Mouse (Mus musculus): Measurements from ENCODE around the gene Rnf34. TPM values are rescaled to one million over a fixed set of nuclear protein-coding genes. Genes with fewer than 3 reads are reported as not detected.
A peak's percentile ranks its signal among the peaks of the same experiment; 100 is the strongest.

The Rnf34 gene
- polyA plus RNA-seq, 1 experiment from 2014 or later: 25.9 TPM

GRCm38 (mm10) chr5:122893270-122893669, 43.4 kb downstream of the Rnf34 start:
- H3K27me3 ChIP-seq (replicated peaks): no peaks in the 10 kb centered on the region
- no peak overlapping the region for H3K4me3 ChIP-seq (replicated peaks)
- no peak overlapping the region for H3K27ac ChIP-seq
- no peak overlapping the region for H3K9ac ChIP-seq
- H3K4me2 ChIP-seq (replicated peaks): no peak overlapping the region
- H3K4me1 ChIP-seq (replicated peaks): peaks cover 1% of the 10 kb centered on the region
- no peaks in the 10 kb centered on the region for H3K36me3 ChIP-seq
- WGBS: 84% methylated on average over 6 of the region's 6 CpGs
- no peaks in the 10 kb centered on the region for H3K9me3 ChIP-seq
- ATAC-seq: no peak

DNA sequence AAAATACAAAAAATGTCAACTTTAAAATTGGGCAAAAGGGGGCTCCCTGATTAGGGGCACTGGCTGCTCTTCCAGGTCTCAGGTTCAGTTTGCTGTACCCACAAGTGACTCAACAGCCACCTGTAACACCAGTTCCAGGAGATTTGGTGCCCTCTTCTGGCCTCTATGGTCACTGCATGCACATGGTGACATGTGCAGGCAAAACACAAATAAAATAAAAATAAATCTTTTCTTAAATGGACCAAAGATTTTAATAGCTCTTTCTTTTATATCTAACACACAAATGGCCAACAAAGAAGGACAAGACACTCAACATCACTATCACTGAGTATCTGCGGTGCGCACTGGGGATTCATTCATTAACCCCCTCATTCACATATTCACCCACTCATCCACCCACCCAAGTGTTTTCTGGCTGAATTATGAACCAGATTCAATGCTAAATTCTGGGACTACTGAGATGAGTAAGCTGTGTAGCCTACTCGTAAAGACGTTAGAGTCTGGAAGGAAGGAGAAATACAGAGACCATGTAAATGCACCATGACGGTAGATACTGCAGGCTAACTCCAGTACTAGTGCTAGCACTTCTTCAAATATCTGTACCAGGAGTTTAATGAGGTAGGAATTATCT, 44.3 kb downstream of the Rnf34 start:
- no peak overlapping the region for H3K9ac ChIP-seq
- H3K27me3 ChIP-seq (replicated peaks): no peaks in the 10 kb centered on the region
- H3K4me3 ChIP-seq (replicated peaks): no peak overlapping the region
- H3K36me3 ChIP-seq: no peaks in the 10 kb centered on the region
- 87% methylated on average over 5 of the region's 5 CpGs for WGBS
- no peak overlapping the region for H3K4me2 ChIP-seq (replicated peaks)
- peaks cover 6% of the 10 kb centered on the region; the same call in 1 of the 2 replicates for H3K4me1 ChIP-seq (replicated peaks)
- H3K9me3 ChIP-seq: no peaks in the 10 kb centered on the region
- ATAC-seq: no peak
- no peak overlapping the region for H3K27ac ChIP-seq

- H3K36me3 ChIP-seq: no peaks in the 10 kb centered on the region
- H3K27me3 ChIP-seq (replicated peaks): no peaks in the 10 kb centered on the region
- H3K9ac ChIP-seq: no peak overlapping the region
- no peak overlapping the region for H3K27ac ChIP-seq
- ATAC-seq: no peak
- 68% methylated on average over 4 of the region's 4 CpGs for WGBS
- H3K4me1 ChIP-seq (replicated peaks): peaks cover 6% of the 10 kb centered on the region; the same call in 1 of the 2 replicates
- H3K9me3 ChIP-seq: no peaks in the 10 kb centered on the region
- H3K4me2 ChIP-seq (replicated peaks): no peak overlapping the region
- no peak overlapping the region for H3K4me3 ChIP-seq (replicated peaks)
Observed at GRCm38 (mm10) chr5:122894821-122895220, 45.0 kb downstream of the Rnf34 start.

DNA sequence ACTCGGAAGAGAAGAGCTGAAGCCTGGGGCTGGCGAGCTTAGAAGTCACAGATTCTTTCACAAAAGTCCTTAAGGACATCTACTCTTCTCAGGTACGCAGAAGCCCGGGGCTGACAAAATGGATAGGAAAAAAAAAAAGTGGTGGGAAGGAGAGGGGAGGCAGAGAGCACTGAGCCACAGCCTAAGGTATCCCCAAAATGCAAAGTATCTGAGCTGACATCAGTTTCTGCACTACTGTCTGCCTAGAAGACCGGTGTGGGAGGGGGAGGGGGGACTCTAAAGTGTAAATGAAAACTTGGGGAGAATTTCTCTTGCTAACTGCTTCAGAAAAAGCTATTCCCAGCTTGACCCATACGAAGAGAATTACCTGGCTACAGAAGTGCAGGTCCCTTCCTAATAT, 48.3 kb downstream of the Rnf34 start:
- H3K36me3 ChIP-seq: no peaks in the 10 kb centered on the region
- H3K4me3 ChIP-seq (replicated peaks): no peak overlapping the region
- no peak for ATAC-seq
- no peak overlapping the region for H3K9ac ChIP-seq
- 84% methylated on average over 6 of the region's 6 CpGs for WGBS
- H3K27ac ChIP-seq: no peak overlapping the region
- no peaks in the 10 kb centered on the region for H3K9me3 ChIP-seq
- H3K4me1 ChIP-seq (replicated peaks): peaks cover 9% of the 10 kb centered on the region; the same call in 1 of the 2 replicates
- H3K27me3 ChIP-seq (replicated peaks): no peaks in the 10 kb centered on the region
- H3K4me2 ChIP-seq (replicated peaks): no peak overlapping the region

- 1% methylated on average over 40 of the region's 45 CpGs for WGBS
- Histone ChIP-seq H3K27me3 (replicated peaks) (no peaks in the 10 kb centered on the region), H3K9ac (peak overlapping the region; percentile 87), H3K9me3 (no peaks in the 10 kb centered on the region), H3K4me1 (replicated peaks) (peaks cover 9% of the 10 kb centered on the region; the same call in 1 of the 2 replicates), H3K4me2 (replicated peaks) (peak overlapping the region; percentile 92), H3K27ac (peak overlapping the region; percentile 95), H3K4me3 (replicated peaks) (peak overlapping the region; percentile 88), H3K36me3 (no peaks in the 10 kb centered on the region)
- 0 out of 2 replicates have a peak, but pooled peaks have one; percentile 2 for ATAC-seq
Observed at GRCm38 (mm10) chr5:122898963-122899776, 49.3 kb downstream of the Rnf34 start.

- H3K27me3 ChIP-seq (replicated peaks): no peaks in the 10 kb centered on the region
- WGBS: under 1% methylated on average over 110 of the region's 120 CpGs
Observed at GRCm38 (mm10) chr5:122899777-122900557, 50.1 kb downstream of the Rnf34 start.

DNA sequence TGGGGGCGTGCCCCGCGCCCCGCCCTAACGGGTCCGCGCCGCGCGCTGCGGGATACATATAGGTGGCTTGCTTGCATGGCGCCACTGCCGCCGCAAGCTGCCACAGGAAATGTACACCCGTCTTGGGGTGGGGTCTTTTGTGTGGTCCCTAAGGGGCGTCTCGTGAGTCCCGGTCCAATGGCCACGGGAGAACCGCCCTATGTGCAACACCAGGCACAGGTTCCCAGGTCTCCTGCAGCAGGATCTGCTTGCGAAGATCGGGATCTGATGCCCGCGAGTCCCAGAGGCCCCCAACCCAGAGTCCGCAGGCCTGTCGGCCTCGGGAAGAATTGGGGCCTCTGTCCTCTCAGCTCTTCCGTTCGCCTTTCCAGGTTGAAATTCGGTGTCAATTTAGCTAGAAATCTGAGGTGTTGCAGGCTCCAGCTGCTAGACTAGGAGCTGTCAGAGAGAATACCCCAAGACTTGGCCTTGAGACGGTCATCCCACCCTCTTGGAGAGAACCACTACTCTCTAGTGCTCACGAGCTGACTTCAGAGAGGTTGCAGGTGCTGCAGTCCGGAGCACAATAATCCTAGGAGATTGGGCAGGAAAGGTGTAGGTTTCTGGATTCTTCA, 50.8 kb downstream of the Rnf34 start:
- peak overlapping the region; percentile 87 for H3K9ac ChIP-seq

More at GRCm38 (mm10) chr5:122899777-122900557, 50.1 kb downstream of the Rnf34 start:
- ATAC-seq: peak; percentile 99
- H3K27ac ChIP-seq: peak overlapping the region; percentile 95
- H3K4me2 ChIP-seq (replicated peaks): peak overlapping the region; percentile 92
- H3K4me1 ChIP-seq (replicated peaks): peaks cover 9% of the 10 kb centered on the region; the same call in 1 of the 2 replicates
- H3K4me3 ChIP-seq (replicated peaks): peak overlapping the region; percentile 88
- no peaks in the 10 kb centered on the region for H3K9me3 ChIP-seq
- no peaks in the 10 kb centered on the region for H3K36me3 ChIP-seq
- H3K9ac ChIP-seq: peak overlapping the region; percentile 87

DNA sequence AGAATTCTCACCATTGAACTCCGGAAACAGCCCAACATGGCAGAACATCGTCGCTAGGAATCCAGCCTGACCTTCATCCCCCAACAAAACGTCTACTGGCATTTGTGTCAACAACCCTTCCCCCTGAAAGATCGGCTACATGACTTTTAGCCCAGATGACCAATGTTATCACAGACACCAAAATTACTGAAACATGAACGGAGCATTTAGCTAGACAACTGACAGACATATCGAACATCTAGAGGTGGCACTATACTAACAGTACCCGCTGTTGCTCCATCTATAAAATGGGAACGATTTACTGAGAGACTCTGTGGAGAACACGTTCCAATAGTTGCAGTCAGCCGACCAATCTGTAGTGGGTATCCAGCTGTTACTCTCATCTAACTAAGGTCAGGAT, 51.3 kb downstream of the Rnf34 start:
- H3K9ac ChIP-seq: no peak overlapping the region
- no peak for ATAC-seq
- peak overlapping the region; percentile 92; the same call in 1 of the 2 replicates for H3K4me2 ChIP-seq (replicated peaks)
- peaks cover 9% of the 10 kb centered on the region; the same call in 1 of the 2 replicates for H3K4me1 ChIP-seq (replicated peaks)
- no peak overlapping the region for H3K4me3 ChIP-seq (replicated peaks)
- H3K9me3 ChIP-seq: no peaks in the 10 kb centered on the region
- H3K36me3 ChIP-seq: no peaks in the 10 kb centered on the region
- 56% methylated on average over 11 of the region's 11 CpGs for WGBS
- H3K27ac ChIP-seq: no peak overlapping the region
- no peaks in the 10 kb centered on the region for H3K27me3 ChIP-seq (replicated peaks)

More for the DNA sequence above, 50.8 kb downstream of the Rnf34 start:
- ATAC-seq: no peak
- WGBS: 3% methylated on average over 33 of the region's 33 CpGs
- no peaks in the 10 kb centered on the region for H3K9me3 ChIP-seq
- no peaks in the 10 kb centered on the region for H3K36me3 ChIP-seq
- H3K4me2 ChIP-seq (replicated peaks): peak overlapping the region; percentile 92
- H3K4me1 ChIP-seq (replicated peaks): peaks cover 9% of the 10 kb centered on the region; the same call in 1 of the 2 replicates
- H3K27me3 ChIP-seq (replicated peaks): no peaks in the 10 kb centered on the region
- peak overlapping the region; percentile 88 for H3K4me3 ChIP-seq (replicated peaks)
- H3K27ac ChIP-seq: peak overlapping the region; percentile 95; the same call in 1 of the 2 replicates

DNA sequence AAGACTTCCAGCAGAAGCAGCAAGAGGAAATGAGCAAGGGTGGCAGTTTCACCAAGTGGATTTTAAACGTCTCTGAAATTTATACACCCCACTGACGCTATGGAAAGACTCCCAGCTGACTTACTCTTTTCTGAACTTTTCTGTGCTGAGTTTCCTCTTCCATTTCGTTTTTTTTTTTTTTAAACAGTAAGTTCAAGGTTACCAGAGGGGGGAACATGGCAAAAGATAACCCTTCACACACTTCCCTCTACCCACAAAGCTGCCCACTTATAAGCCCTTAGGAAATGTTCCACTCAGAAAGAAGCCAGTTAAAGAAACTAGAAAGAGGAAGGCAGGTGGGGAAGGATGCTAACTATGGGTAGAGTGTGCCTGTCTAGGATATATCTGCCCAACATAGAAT, 51.8 kb downstream of the Rnf34 start:
- H3K4me3 ChIP-seq (replicated peaks): no peak overlapping the region
- H3K27ac ChIP-seq: no peak overlapping the region
- peaks cover 9% of the 10 kb centered on the region; the same call in 1 of the 2 replicates for H3K4me1 ChIP-seq (replicated peaks)

DNA sequence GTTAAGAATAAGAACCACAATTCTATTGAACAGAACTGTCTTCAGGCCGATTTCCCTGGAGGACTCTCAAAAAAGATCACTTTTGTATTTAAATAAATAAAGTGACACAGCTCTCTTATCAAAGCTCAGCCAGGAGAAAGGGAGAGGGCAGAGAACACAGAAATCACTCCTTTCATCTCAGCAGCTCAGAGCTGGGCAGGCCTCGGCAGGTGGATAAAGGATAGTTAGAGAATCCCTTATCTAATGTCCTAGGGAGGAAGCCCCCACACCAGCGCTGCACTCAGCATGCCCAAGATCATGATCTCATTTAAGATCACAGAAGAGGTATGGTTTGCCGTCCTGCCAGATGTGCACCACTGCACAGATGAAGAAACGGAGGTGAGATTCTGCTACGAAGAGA, 52.4 kb downstream of the Rnf34 start:
- no peak overlapping the region for H3K27ac ChIP-seq
- H3K36me3 ChIP-seq: no peaks in the 10 kb centered on the region
- no peak overlapping the region for H3K4me2 ChIP-seq (replicated peaks)
- H3K4me3 ChIP-seq (replicated peaks): no peak overlapping the region
- peaks cover 9% of the 10 kb centered on the region; the same call in 1 of the 2 replicates for H3K4me1 ChIP-seq (replicated peaks)
- WGBS: 74% methylated on average over 6 of the region's 6 CpGs
- H3K27me3 ChIP-seq (replicated peaks): no peaks in the 10 kb centered on the region
- ATAC-seq: no peak
- no peak overlapping the region for H3K9ac ChIP-seq
- H3K9me3 ChIP-seq: no peaks in the 10 kb centered on the region

More for the DNA sequence above, 51.8 kb downstream of the Rnf34 start:
- Histone ChIP-seq H3K27me3 (replicated peaks) (no peaks in the 10 kb centered on the region), H3K9ac (no peak overlapping the region), H3K36me3 (no peaks in the 10 kb centered on the region), H3K4me2 (replicated peaks) (no peak overlapping the region), H3K9me3 (no peaks in the 10 kb centered on the region)
- 50% methylated on average over 3 of the region's 3 CpGs for WGBS
- no peak for ATAC-seq

GRCm38 (mm10) chr5:122903165-122903564, 53.3 kb downstream of the Rnf34 start:
- 79% methylated on average over 5 of the region's 5 CpGs for WGBS
- no peak for ATAC-seq

More at GRCm38 (mm10) chr5:122903165-122903564, 53.3 kb downstream of the Rnf34 start:
- peaks cover 9% of the 10 kb centered on the region; the same call in 1 of the 2 replicates for H3K4me1 ChIP-seq (replicated peaks)
- H3K27ac ChIP-seq: no peak overlapping the region
- H3K9me3 ChIP-seq: no peaks in the 10 kb centered on the region
- no peak overlapping the region for H3K4me2 ChIP-seq (replicated peaks)
- H3K27me3 ChIP-seq (replicated peaks): no peaks in the 10 kb centered on the region
- H3K4me3 ChIP-seq (replicated peaks): no peak overlapping the region
- H3K9ac ChIP-seq: no peak overlapping the region
- no peaks in the 10 kb centered on the region for H3K36me3 ChIP-seq
